Mouse (Mus musculus) limb, embryonic 14.5 days (tissue): Measurements from ENCODE around the gene Bax. TPM values are rescaled to one million over a fixed set of nuclear protein-coding genes. Genes with fewer than 3 reads are reported as not detected.

Experiments used
- ATAC-seq: fragments of 200-750 bp; cut with Nextera tagmentation; 2 replicates; pipeline ENCODE4 v1.8.0; 2017; ENCODE audit warnings: low read depth, moderate number of reproducible peaks, moderate TSS enrichment; ENCODE audit not compliant: low FRiP score
- DNase-seq: peaks from one replicate; pipeline ENCODE4 v3.0.0-alpha.2; 2015; ENCODE audit warnings: low spot score
- H3K27ac ChIP-seq: fragments of 300-500 bp; sonication (generic); replicated peaks from 2 replicates; pipeline ENCODE4 v1.5.1; 2014; ENCODE audit warnings: low read depth, mild to moderate bottlenecking, low read length, moderate library complexity, mixed read lengths
- H3K27me3 ChIP-seq: fragments of 300-500 bp; sonication (generic); 2 replicates; pipeline ENCODE4 v1.6.1; 2014; ENCODE audit warnings: low read length, mixed read lengths; ENCODE audit not compliant: control insufficient read depth, insufficient read depth
- H3K36me3 ChIP-seq: fragments of 300-500 bp; sonication (generic); 2 replicates; pipeline ENCODE4 v1.6.1; 2014; ENCODE audit warnings: mild to moderate bottlenecking, low read length, moderate library complexity, mixed read lengths; ENCODE audit not compliant: control insufficient read depth, insufficient read depth
- H3K4me1 ChIP-seq: fragments of 300-500 bp; sonication (generic); 2 replicates; pipeline ENCODE4 v1.6.1; 2014; ENCODE audit warnings: antibody characterized with exemption, low read length, mixed read lengths; ENCODE audit not compliant: control insufficient read depth, insufficient read depth
- H3K4me2 ChIP-seq: fragments of 300-500 bp; sonication (generic); replicated peaks from 2 replicates; pipeline ENCODE4 v1.6.1; 2014; ENCODE audit warnings: low read depth, mild to moderate bottlenecking, low read length, moderate library complexity; ENCODE audit not compliant: severe bottlenecking
- H3K4me3 ChIP-seq: fragments of 300-500 bp; sonication (generic); replicated peaks from 2 replicates; pipeline ENCODE4 v1.5.1; 2014; ENCODE audit warnings: low read length
- H3K9ac ChIP-seq: fragments of 300-500 bp; sonication (generic); 2 replicates; pipeline ENCODE4 v1.6.1; 2014; ENCODE audit warnings: mild to moderate bottlenecking, low read depth, low read length, moderate library complexity; ENCODE audit not compliant: severe bottlenecking
- H3K9me3 ChIP-seq: fragments of 300-500 bp; sonication (generic); 2 replicates; pipeline ENCODE4 v1.6.1; 2016; ENCODE audit warnings: low read length; ENCODE audit not compliant: control insufficient read depth
- POLR2A ChIP-seq: fragments of 200-500 bp; IDR thresholded peaks from 2 replicates; pipeline ENCODE4 v1.8.0; 2012; ENCODE audit warnings: inconsistent platforms, mild to moderate bottlenecking, moderate library complexity, borderline replicate concordance; ENCODE audit not compliant: insufficient read depth, insufficient read length; ENCODE audit errors: extremely low read depth
- WGBS: fragments of 180-500 bp; shearing (Covaris S2); extraction: QIAGEN DNeasy Blood & Tissue Kit; methylation state at CpG from one replicate; pipeline ENCODE4 v1.1.7; 2014; 5-methylcytosine and 5-hydroxymethylcytosine counted together
- microRNA-seq: library from miRNA; unstranded; fragments of <30 nt; microRNA quantifications from one replicate; pipeline ENCODE4, GENCODE M21; 2016
- polyA plus RNA-seq, 2 experiments: library from polyadenylated mRNA; depleted of rRNA in 1 of 2; stranded (reverse) in 1 of 2; unstranded in 1 of 2; fragments of >200 nt; fragmentation: Nextera tagmentation in 1 of 2; extraction: Ambion mirVana in 1 of 2; gene quantifications; 2 replicates each; pipeline versions ENCODE4 v1.2.1 to v1.2.3; 2012 to 2014

The Bax gene
- polyA plus RNA-seq, 2 experiments: 127 to 133 TPM

DNA sequence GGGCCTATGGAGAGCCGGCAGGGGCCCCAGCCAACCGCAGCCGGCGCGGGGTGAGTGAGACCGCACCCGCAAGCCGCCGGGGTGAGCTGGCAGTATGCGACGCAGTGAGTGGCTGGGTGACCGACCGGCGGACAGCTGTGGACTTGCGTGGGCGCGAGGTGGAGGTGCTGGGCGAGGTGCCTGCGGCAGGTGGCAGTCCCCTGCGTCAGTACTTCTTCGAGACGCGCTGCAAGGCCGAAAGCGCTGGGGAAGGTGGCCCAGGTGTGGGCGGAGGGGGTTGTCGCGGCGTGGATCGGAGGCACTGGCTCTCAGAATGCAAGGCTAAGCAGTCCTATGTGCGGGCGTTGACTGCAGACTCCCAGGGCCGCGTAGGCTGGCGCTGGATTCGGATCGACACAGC lies 51.1 kb downstream of the Bax start:
- H3K9me3 ChIP-seq: no peaks in the 10 kb centered on the region
- H3K4me2 ChIP-seq: peak overlapping the region; percentile 26; the same call in 1 of the 2 replicates
- H3K27me3 ChIP-seq: peaks cover 61% of the 10 kb centered on the region
- DNase-seq (no peak), ATAC-seq (no peak)
- WGBS: 14% methylated on average over 37 of the region's 37 CpGs
- H3K4me1 ChIP-seq: peaks cover 13% of the 10 kb centered on the region
- no peak overlapping the region for H3K4me3 ChIP-seq
- H3K27ac ChIP-seq: no peak overlapping the region
- no peak for TF ChIP-seq POLR2A
- peak overlapping the region; percentile 0; the same call in 1 of the 2 replicates for H3K9ac ChIP-seq
- H3K36me3 ChIP-seq: 0 out of 2 replicates have a peak, but pooled peaks cover 3% of the 10 kb centered on the region

GRCm38 (mm10) chr7:45414740-45415224 lies 51.9 kb downstream of the Bax start:
- H3K27me3 ChIP-seq: peaks cover 62% of the 10 kb centered on the region
- H3K4me3 ChIP-seq: peak overlapping the region; percentile 58; the same call in 1 of the 2 replicates
- 42% methylated on average over 12 of the region's 12 CpGs for WGBS
- H3K4me2 ChIP-seq: no peak overlapping the region; the same call in 1 of the 2 replicates
- H3K9me3 ChIP-seq: no peaks in the 10 kb centered on the region
- peaks cover 6% of the 10 kb centered on the region for H3K4me1 ChIP-seq
- no peaks in the 10 kb centered on the region for H3K36me3 ChIP-seq
- ATAC-seq (no peak), DNase-seq (no peak)
- no peak for TF ChIP-seq POLR2A
- H3K9ac ChIP-seq: no peak overlapping the region
- H3K27ac ChIP-seq: no peak overlapping the region

DNA sequence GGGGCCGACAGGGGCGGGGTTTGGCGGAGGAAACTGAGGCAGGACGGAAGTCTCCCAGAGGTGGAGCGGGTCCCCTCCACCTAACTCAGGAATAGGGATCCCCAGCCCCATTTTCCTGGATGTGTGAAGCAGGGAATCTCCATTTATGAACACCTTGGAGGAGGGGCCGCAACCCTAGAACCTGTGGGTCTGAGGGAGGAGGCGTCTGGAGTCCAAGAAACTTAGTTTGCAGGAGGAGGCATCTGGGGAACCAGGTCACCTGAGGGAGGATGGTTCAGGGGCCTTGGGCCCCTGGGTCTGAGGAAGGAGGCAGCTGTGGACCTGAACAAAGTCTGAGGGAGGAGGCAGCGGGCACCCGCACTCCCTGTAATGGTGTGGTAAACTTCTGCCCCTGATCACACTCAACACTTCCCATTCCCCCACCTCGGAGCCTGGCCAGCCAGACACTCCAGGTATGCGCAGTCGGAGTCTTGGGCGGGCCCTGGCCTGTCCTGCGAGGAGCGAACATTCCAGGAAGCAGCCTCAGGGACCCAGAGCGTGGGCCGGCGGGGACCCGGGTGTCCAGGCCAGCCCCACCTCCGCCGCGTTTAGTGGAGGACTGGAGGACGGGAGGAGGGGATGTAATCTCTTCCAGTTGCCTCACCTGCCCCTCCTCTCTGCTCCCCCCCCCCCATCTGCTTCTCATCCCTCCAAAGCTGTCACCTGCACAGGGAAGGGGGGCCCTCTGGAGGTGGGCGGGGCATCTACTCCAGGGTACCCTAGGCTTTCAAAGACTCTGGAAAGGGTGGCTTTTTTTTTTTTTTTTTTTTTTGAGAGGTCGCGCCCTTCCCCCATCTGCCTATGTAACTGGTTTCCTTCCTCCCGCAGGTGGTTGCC lies 52.6 kb downstream of the Bax start:
- peak overlapping the region; percentile 58 for H3K4me3 ChIP-seq
- H3K36me3 ChIP-seq: no peaks in the 10 kb centered on the region
- no peak overlapping the region; the same call in 1 of the 2 replicates for H3K27ac ChIP-seq
- no peak for TF ChIP-seq POLR2A
- peaks cover 62% of the 10 kb centered on the region for H3K27me3 ChIP-seq
- no peaks in the 10 kb centered on the region for H3K9me3 ChIP-seq
- WGBS: 2% methylated on average over 21 of the region's 27 CpGs
- H3K4me2 ChIP-seq: peak overlapping the region; percentile 83
- DNase-seq (peak; percentile 18), ATAC-seq (peak; percentile 20)
- peaks cover 4% of the 10 kb centered on the region for H3K4me1 ChIP-seq
- peak overlapping the region; percentile 68 for H3K9ac ChIP-seq

- H3K4me3 ChIP-seq: peak within 1 kb of the TSS; percentile 58
- ATAC-seq: peak; percentile 58
- peak within 1 kb of the TSS; percentile 83 for H3K4me2 ChIP-seq
- peaks cover 4% of the 10 kb centered on the region for H3K4me1 ChIP-seq
- WGBS: 5% methylated on average over 37 of the region's 45 CpGs
- no peaks in the 10 kb centered on the region for H3K36me3 ChIP-seq
- H3K9me3 ChIP-seq: no peaks in the 10 kb centered on the region
- H3K27me3 ChIP-seq: peaks cover 67% of the 10 kb centered on the region
- TF ChIP-seq POLR2A: no peak
- no peak within 1 kb of the TSS; the same call in 1 of the 2 replicates for H3K27ac ChIP-seq
- peak within 1 kb of the TSS; percentile 68 for H3K9ac ChIP-seq
- no peak for DNase-seq
Measured at GRCm38 (mm10) chr7:45413113-45413863, 53.4 kb downstream of the Bax start, which contains the start of gene Ntf5. TSS of gene Ntf5 (plus strand) at chr7:45413695.

DNA sequence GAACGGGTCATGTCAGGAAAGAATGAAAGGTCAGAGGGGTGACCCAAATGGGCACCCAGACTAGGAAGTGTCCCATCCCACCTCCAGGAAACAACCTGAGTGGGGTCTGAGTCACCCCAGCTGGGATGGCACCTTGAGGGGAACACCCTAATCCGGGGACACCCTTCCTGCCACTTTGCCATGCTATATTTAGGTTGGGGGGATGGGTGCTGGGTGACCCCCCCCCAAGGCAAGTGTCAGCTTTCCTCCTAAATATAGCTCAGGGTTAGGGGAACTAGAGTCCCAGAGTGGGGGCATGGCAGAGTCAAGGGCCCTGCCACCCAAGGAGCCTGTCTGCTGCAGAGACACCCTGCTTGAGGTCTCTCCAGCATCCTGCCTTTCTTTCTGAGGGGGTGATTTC lies 54.3 kb downstream of the Bax start:
- peaks cover 76% of the 10 kb centered on the region for H3K27me3 ChIP-seq
- H3K36me3 ChIP-seq: no peaks in the 10 kb centered on the region
- DNase-seq (no peak), ATAC-seq (no peak)
- H3K4me3 ChIP-seq: no peak overlapping the region
- no peak overlapping the region for H3K27ac ChIP-seq
- no peak overlapping the region for H3K4me2 ChIP-seq
- peaks cover 4% of the 10 kb centered on the region for H3K4me1 ChIP-seq
- 81% methylated on average over 2 of the region's 2 CpGs for WGBS
- no peak overlapping the region for H3K9ac ChIP-seq
- no peak for TF ChIP-seq POLR2A
- H3K9me3 ChIP-seq: no peaks in the 10 kb centered on the region

Small RNA genes lying within 50 kb of the gene (microRNA-seq; reads per million reads assigned to microRNA genes)
- not detected for gene Gm22133

Other genes starting within 250 kb of the Bax start
Only the 30 nearest of the 33 such genes appear.
- 4.9 and 6.0 TPM in 2 replicates for gene Cd37, start 227.8 kb downstream of the Bax start, polyA plus RNA-seq (2012; rRNA removed)
- 2.6 and 3.7 TPM in 2 replicates for gene Cd37, start 227.8 kb downstream of the Bax start, polyA plus RNA-seq (2014; fragmentation: Nextera tagmentation; extraction: Ambion mirVana)
- gene Slc6a16, start 225.8 kb downstream of the Bax start, polyA plus RNA-seq (2012; rRNA removed): 0.18 and 0.29 TPM in 2 replicates
- 0.21 TPM in 1 of 2 replicates, not detected in the other for gene Slc6a16, start 225.8 kb downstream of the Bax start, polyA plus RNA-seq (2014; fragmentation: Nextera tagmentation; extraction: Ambion mirVana)
- gene Slc6a21, start 189.4 kb downstream of the Bax start, polyA plus RNA-seq (2012; rRNA removed): not detected in 2 replicates
- not detected in 2 replicates for gene Slc6a21, start 189.4 kb downstream of the Bax start, polyA plus RNA-seq (2014; fragmentation: Nextera tagmentation; extraction: Ambion mirVana)
- gene Trpm4, start 133.1 kb downstream of the Bax start, polyA plus RNA-seq (2012; rRNA removed): 42.6 and 46.1 TPM in 2 replicates
- 15.8 TPM in 2 replicates for gene Trpm4, start 133.1 kb downstream of the Bax start, polyA plus RNA-seq (2014; fragmentation: Nextera tagmentation; extraction: Ambion mirVana)
- 9.5 and 17.9 TPM in 2 replicates for gene Hrc, start 131.6 kb downstream of the Bax start, polyA plus RNA-seq (2012; rRNA removed)
- 4.1 and 5.9 TPM in 2 replicates for gene Hrc, start 131.6 kb downstream of the Bax start, polyA plus RNA-seq (2014; fragmentation: Nextera tagmentation; extraction: Ambion mirVana)
- 12.3 and 13.8 TPM in 2 replicates for gene Ppfia3, start 99.9 kb downstream of the Bax start, polyA plus RNA-seq (2012; rRNA removed)
- gene Ppfia3, start 99.9 kb downstream of the Bax start, polyA plus RNA-seq (2014; fragmentation: Nextera tagmentation; extraction: Ambion mirVana): 8.4 and 9.0 TPM in 2 replicates
- gene Lin7b, start 96.3 kb downstream of the Bax start, polyA plus RNA-seq (2012; rRNA removed): 4.1 and 4.7 TPM in 2 replicates
- gene Lin7b, start 96.3 kb downstream of the Bax start, polyA plus RNA-seq (2014; fragmentation: Nextera tagmentation; extraction: Ambion mirVana): 1.7 and 2.2 TPM in 2 replicates
- 539 and 694 TPM in 2 replicates for gene Snrnp70, start 71.2 kb downstream of the Bax start, polyA plus RNA-seq (2012; rRNA removed)
- 69.7 and 73.7 TPM in 2 replicates for gene Snrnp70, start 71.2 kb downstream of the Bax start, polyA plus RNA-seq (2014; fragmentation: Nextera tagmentation; extraction: Ambion mirVana)
- 0.10 TPM in 2 replicates for gene Kcna7, start 61.2 kb downstream of the Bax start, polyA plus RNA-seq (2012; rRNA removed)
- 0.11 TPM in 1 of 2 replicates, not detected in the other for gene Kcna7, start 61.2 kb downstream of the Bax start, polyA plus RNA-seq (2014; fragmentation: Nextera tagmentation; extraction: Ambion mirVana)
- gene Ntf5, start 53.2 kb downstream of the Bax start, polyA plus RNA-seq (2012; rRNA removed): 4.2 and 4.5 TPM in 2 replicates
- gene Ntf5, start 53.2 kb downstream of the Bax start, polyA plus RNA-seq (2014; fragmentation: Nextera tagmentation; extraction: Ambion mirVana): 4.4 and 6.0 TPM in 2 replicates
- gene Lhb, start 46.1 kb downstream of the Bax start, polyA plus RNA-seq (2012; rRNA removed): 0.50 and 1.4 TPM in 2 replicates
- gene Lhb, start 46.1 kb downstream of the Bax start, polyA plus RNA-seq (2014; fragmentation: Nextera tagmentation; extraction: Ambion mirVana): not detected in 2 replicates
- gene Gys1, start 32.1 kb downstream of the Bax start, polyA plus RNA-seq (2012; rRNA removed): 44.1 and 59.1 TPM in 2 replicates
- gene Gys1, start 32.1 kb downstream of the Bax start, polyA plus RNA-seq (2014; fragmentation: Nextera tagmentation; extraction: Ambion mirVana): 35.8 and 37.3 TPM in 2 replicates
- 120 TPM in 2 replicates for gene Ruvbl2, start 28.8 kb downstream of the Bax start, polyA plus RNA-seq (2012; rRNA removed)
- gene Ruvbl2, start 28.8 kb downstream of the Bax start, polyA plus RNA-seq (2014; fragmentation: Nextera tagmentation; extraction: Ambion mirVana): 119 and 126 TPM in 2 replicates
- 1,503 and 2,450 TPM in 2 replicates for gene Ftl1, start 7.0 kb downstream of the Bax start, polyA plus RNA-seq (2012; rRNA removed)
- gene Ftl1, start 7.0 kb downstream of the Bax start, polyA plus RNA-seq (2014; fragmentation: Nextera tagmentation; extraction: Ambion mirVana): 4,726 and 4,986 TPM in 2 replicates
- gene Tulp2, start 15.0 kb upstream of the Bax start, polyA plus RNA-seq (2012; rRNA removed): 0.82 and 1.3 TPM in 2 replicates
- 1.2 and 2.0 TPM in 2 replicates for gene Tulp2, start 15.0 kb upstream of the Bax start, polyA plus RNA-seq (2014; fragmentation: Nextera tagmentation; extraction: Ambion mirVana)
- gene Gm45808, start 19.9 kb upstream of the Bax start, polyA plus RNA-seq (2012; rRNA removed): not detected in 2 replicates
- gene Gm45808, start 19.9 kb upstream of the Bax start, polyA plus RNA-seq (2014; fragmentation: Nextera tagmentation; extraction: Ambion mirVana): not detected in 2 replicates
- 2.4 and 2.9 TPM in 2 replicates for gene Dhdh, start 21.9 kb upstream of the Bax start, polyA plus RNA-seq (2012; rRNA removed)
- gene Dhdh, start 21.9 kb upstream of the Bax start, polyA plus RNA-seq (2014; fragmentation: Nextera tagmentation; extraction: Ambion mirVana): 2.0 and 2.6 TPM in 2 replicates
- gene Nucb1, start 43.5 kb upstream of the Bax start, polyA plus RNA-seq (2012; rRNA removed): 293 and 299 TPM in 2 replicates
- 239 and 254 TPM in 2 replicates for gene Nucb1, start 43.5 kb upstream of the Bax start, polyA plus RNA-seq (2014; fragmentation: Nextera tagmentation; extraction: Ambion mirVana)
- gene Ppp1r15a, start 59.4 kb upstream of the Bax start, polyA plus RNA-seq (2012; rRNA removed): 27.5 and 29.8 TPM in 2 replicates
- 21.2 and 22.1 TPM in 2 replicates for gene Ppp1r15a, start 59.4 kb upstream of the Bax start, polyA plus RNA-seq (2014; fragmentation: Nextera tagmentation; extraction: Ambion mirVana)
- 13.1 and 17.2 TPM in 2 replicates for gene Plekha4, start 59.4 kb upstream of the Bax start, polyA plus RNA-seq (2012; rRNA removed)
- gene Plekha4, start 59.4 kb upstream of the Bax start, polyA plus RNA-seq (2014; fragmentation: Nextera tagmentation; extraction: Ambion mirVana): 4.3 and 4.6 TPM in 2 replicates
- 1.1 and 1.2 TPM in 2 replicates for gene Hsd17b14, start 88.0 kb upstream of the Bax start, polyA plus RNA-seq (2012; rRNA removed)
- gene Hsd17b14, start 88.0 kb upstream of the Bax start, polyA plus RNA-seq (2014; fragmentation: Nextera tagmentation; extraction: Ambion mirVana): 0.44 and 0.92 TPM in 2 replicates
- 67.6 and 71.5 TPM in 2 replicates for gene Bcat2, start 103.3 kb upstream of the Bax start, polyA plus RNA-seq (2012; rRNA removed)
- gene Bcat2, start 103.3 kb upstream of the Bax start, polyA plus RNA-seq (2014; fragmentation: Nextera tagmentation; extraction: Ambion mirVana): 57.2 and 60.4 TPM in 2 replicates
- gene Fgf21, start 148.6 kb upstream of the Bax start, polyA plus RNA-seq (2012; rRNA removed): 0.58 and 0.73 TPM in 2 replicates
- gene Fgf21, start 148.6 kb upstream of the Bax start, polyA plus RNA-seq (2014; fragmentation: Nextera tagmentation; extraction: Ambion mirVana): 0.43 and 0.66 TPM in 2 replicates
- gene Fut1, start 150.4 kb upstream of the Bax start, polyA plus RNA-seq (2012; rRNA removed): 1.0 and 1.9 TPM in 2 replicates
- gene Fut1, start 150.4 kb upstream of the Bax start, polyA plus RNA-seq (2014; fragmentation: Nextera tagmentation; extraction: Ambion mirVana): 1.2 and 1.8 TPM in 2 replicates
- gene Izumo1, start 154.9 kb upstream of the Bax start, polyA plus RNA-seq (2012; rRNA removed): 0.33 and 0.43 TPM in 2 replicates
- gene Izumo1, start 154.9 kb upstream of the Bax start, polyA plus RNA-seq (2014; fragmentation: Nextera tagmentation; extraction: Ambion mirVana): 0.39 TPM in 1 of 2 replicates, not detected in the other
- gene Rasip1, start 160.6 kb upstream of the Bax start, polyA plus RNA-seq (2012; rRNA removed): 14.1 and 16.7 TPM in 2 replicates
- gene Rasip1, start 160.6 kb upstream of the Bax start, polyA plus RNA-seq (2014; fragmentation: Nextera tagmentation; extraction: Ambion mirVana): 11.0 and 11.8 TPM in 2 replicates
- gene Mamstr, start 173.1 kb upstream of the Bax start, polyA plus RNA-seq (2012; rRNA removed): 34.6 and 43.9 TPM in 2 replicates
- gene Mamstr, start 173.1 kb upstream of the Bax start, polyA plus RNA-seq (2014; fragmentation: Nextera tagmentation; extraction: Ambion mirVana): 15.7 and 19.8 TPM in 2 replicates
- 1.1 and 1.4 TPM in 2 replicates for gene Fut2, start 199.5 kb upstream of the Bax start, polyA plus RNA-seq (2012; rRNA removed)
- 2.2 and 2.9 TPM in 2 replicates for gene Fut2, start 199.5 kb upstream of the Bax start, polyA plus RNA-seq (2014; fragmentation: Nextera tagmentation; extraction: Ambion mirVana)
- 1.3 and 2.1 TPM in 2 replicates for gene Ntn5, start 217.1 kb upstream of the Bax start, polyA plus RNA-seq (2012; rRNA removed)
- gene Ntn5, start 217.1 kb upstream of the Bax start, polyA plus RNA-seq (2014; fragmentation: Nextera tagmentation; extraction: Ambion mirVana): 0.59 and 0.86 TPM in 2 replicates
- gene Sec1, start 227.5 kb upstream of the Bax start, polyA plus RNA-seq (2012; rRNA removed): 1.7 and 2.8 TPM in 2 replicates
- gene Sec1, start 227.5 kb upstream of the Bax start, polyA plus RNA-seq (2014; fragmentation: Nextera tagmentation; extraction: Ambion mirVana): 0.46 and 0.92 TPM in 2 replicates